Mouse (Mus musculus) CD8-positive naive resting alpha-beta T cell, adult 2 months (primary cell): ENCODE results near the gene Ugdh.
"Not testable (repeated sequence)": the region's sequence is repeated elsewhere in the genome, so short reads cannot be mapped to it uniquely, and the experiment has no call there.

Source experiments
- DNase-seq, 2 experiments: peaks; one replicate each; pipeline ENCODE4 v3.0.0; 2022; ENCODE audit warnings: low read depth in 2 of 2, low spot score in 2 of 2

Ugdh gene

DNA sequence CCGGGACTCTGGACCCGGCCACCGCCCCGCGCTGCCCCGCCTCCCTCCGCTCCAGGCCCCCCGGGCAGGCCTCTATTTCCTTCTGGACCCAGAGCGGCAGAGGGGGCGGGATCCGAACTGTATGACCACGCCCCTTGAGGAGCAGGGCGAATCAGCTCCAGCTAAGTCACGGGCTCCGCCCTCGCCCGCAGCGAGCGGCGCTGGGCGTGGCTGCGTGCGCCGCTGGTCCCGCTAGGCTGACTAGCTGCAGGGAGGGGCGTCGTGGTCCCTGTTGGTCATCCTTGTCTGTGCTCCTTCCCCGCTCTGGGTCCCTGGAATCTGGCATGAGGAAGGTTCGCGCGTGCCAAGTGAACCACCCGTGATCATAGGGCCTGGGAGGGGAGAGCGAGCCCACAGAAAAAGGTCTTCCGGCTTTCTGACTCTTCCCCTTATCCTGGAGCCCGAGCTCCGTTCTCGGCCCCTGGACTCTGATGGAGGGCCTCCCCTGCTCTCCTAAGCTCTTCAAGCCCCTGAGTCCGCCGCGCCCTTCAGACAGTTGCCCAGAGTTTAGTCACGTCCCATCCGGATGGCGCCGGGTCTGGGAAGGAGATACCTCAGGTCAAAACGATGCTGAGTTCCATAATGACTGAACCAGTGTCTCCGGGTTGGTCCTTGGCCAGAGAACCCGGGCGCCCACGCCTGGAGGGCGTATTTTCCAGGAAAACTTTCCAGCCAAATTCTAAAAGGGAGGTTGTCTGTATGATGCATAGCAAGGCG, at the start of gene Ugdh:
Ugdh (minus strand) TSS at position 144 of the 756 bp plus-strand sequence.
- DNase-seq, result peak; percentile 87 to 92

DNA sequence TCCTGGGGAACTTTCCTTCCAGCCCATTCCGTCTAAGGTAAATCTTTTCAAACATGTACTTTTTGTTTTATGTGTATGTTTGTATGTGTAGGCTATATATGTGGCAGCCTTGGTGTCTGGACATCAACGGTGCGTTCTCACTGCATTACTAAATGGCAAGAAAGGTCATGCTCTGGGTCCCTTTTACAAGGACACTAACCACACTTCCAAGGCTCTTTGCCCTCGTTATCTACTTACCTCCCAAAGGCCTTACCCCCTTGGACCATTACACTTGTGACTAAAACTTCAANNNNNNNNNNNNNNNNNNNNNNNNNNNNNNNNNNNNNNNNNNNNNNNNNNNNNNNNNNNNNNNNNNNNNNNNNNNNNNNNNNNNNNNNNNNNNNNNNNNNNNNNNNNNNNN, 47.2 kb upstream of the Ugdh start:
- no peak for DNase-seq

DNA sequence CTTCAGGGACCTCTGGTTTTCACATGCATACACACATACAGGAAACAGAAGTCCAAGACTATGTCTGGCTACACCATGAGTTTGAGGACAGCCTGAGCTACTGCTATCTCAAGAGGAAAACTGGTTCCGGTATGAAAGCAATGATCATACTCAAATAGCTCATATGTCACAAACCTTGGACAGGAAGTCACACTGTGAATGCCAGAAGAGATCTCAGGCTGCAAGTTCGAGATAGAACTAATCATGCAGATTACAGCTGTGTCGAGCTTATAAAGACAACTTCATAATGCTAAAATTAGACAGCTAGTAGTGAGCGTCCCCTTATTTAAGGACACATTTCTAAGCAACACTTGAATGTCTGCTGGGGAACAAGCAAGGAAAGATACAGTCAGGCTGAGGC, 44.8 kb upstream of the Ugdh start:
- DNase-seq, result no peak

DNA sequence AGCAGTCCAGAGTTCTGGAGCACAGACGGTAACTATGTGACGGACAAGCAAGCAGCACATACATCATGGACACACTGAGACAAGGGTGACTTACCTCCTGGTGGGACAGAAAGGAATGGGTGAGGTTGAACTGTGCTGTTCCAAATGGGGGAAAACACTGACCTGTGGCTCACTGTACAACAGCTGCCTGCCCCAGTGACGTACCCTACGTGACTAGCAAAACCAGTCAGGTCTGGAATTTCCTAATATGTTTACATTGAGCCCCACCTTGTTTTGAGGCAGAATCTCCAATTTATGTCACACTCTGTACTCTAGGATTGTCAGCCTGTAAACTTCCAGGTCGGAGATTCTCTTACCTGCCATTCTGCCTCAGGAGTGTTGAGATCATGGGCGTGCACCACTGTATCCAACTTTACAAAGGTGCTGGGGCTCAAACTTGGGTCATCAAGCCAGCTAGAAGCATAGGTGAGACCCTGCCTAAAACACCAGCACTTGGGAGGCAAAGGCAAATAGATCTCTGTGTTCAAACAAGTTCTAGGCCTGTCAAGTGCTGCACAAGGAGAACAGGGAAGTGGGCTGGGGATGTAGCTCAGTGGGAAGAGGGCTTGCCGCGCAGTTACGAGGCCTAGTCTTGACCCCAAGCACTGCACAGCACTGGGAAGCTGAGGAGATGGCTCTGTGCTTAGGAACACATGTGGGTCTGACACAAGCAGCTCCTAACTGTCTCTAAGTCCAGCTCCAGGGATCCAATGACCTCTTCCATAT, 44.1 kb upstream of the Ugdh start:
- no peak for DNase-seq

DNA sequence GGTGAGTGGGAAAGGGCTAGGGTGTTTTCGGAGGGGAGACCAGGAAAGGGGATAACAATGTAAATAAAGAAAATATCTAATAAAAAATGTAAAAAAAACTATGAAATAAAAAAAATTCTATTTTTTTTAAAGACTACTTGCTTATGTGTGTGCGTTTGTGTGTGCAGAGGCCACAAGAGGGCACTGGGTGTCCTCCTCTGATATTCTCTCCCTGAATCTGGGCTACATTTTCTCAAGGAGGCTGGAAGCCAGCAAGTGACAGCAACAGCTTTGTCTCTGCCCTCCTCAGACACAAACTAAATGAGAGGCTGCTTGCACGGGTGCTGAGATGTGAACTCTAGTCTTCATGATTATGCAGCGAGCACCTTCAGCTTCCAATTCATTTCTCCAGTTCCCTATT, 42.5 kb upstream of the Ugdh start:
- DNase-seq, result peak in 1 of 2 experiments; percentile 15

DNA sequence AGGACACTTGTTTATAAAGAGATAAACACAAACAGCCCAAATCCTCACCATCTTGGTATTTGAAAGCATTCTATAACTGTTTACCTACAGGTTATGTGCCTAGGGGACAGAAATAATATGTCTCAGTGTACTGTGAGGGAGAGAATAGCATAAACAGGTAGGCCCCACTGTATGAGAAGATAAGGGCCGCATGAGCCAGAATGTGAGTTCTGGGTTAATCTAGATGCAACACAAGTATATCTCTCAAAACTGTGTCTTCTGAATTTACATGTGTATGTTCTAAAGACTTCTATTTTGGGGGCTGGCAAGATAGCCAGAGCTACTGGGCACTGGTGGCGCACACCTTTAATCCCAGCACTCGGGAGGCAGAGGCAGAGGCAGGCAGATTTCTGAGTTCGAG, 41.0 kb upstream of the Ugdh start:
- DNase-seq, result not testable (repeated sequence)

DNA sequence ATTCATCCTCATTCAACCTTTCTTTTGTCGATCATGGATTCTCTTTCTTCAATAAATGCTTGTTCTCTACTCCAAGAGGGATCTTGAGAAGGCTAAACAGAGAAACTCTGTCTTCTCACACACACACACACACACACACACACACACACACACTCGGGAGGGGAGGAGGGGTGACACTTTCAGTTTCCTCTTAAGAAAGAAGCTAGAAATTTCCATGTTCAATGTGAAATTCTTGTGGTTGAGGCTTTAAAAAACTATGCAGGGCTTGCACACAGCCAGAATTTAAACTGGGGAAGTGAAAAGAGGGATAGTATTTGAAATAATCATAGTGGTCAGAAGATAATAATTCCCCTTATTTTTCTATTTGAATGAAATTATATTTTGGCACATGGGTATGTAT, 40.1 kb upstream of the Ugdh start:
- DNase-seq, result no peak

DNA sequence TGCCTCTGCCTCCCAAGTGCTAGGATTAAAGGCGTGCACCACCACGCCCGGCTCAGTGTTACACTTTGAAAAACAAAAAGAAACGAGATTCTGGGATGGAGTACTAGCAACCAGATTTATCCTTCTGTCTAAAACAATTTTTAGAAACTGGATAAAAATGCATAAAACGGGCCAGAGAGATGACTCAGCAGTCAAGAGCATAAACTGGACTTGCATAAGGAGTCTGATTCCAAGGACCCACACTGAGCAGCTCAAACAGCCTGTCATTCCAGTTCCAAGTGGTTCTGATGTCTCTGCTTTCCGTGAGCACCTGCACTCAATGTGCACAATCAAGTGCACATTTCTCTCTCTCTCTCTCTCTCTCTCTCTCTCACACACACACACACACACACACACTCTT, 34.0 kb upstream of the Ugdh start:
- no peak for DNase-seq

DNA sequence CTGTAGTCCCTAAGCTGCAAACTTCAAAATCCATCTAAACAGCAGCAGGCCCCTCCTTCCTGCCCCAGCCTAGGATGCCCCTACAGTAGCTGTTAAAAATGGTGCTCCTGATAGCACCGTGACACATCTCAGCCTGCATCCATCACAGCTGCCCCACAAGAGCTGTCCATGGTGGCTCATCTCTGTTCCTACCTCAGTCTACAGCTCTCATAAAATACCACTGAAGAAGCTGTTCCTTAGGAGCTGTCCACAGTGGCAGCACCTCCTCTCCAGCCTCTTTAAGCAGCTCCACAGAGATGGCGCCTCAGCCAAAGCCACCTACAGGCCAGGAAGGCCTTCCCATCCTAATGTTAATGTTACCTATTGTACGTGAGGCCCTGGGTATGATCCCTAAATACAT, 31.2 kb upstream of the Ugdh start:
- DNase-seq, result no peak

DNA sequence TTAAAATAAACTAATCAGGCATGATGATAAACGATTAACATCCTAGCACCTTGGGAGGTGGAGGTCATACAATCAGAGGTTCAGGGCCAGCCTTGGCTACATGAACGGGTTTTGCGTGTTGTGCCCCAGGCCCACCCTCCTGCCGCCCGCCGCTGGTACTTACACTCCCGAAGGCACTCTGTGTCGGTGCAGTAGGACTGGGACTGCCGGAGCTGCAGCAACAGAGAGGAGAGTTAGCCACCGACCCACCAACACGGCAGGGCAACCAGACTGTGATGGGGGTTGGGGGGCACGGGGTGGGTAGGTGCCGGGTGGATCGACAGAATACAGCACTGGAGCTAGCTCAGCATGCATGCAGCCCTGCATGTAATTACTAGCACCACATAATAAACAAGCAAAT, 24.6 kb upstream of the Ugdh start:
- no peak for DNase-seq

DNA sequence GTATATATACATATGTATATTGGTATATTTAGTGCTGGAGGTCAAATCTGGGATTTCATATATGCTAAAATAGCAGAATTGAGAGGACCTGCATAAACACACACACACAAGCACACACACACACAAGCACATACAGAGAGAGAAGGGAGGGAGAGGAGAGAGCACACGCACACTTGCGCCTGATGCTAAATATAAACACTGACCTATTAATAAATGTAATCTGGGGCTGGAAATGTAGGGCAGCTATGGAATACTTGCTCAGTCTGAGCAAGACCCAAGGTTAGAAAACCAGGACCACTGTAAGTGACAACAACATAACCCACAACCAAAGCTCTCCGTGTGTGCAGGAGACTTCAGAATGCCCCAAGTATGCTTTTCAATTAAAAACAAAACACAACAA, 23.7 kb upstream of the Ugdh start:
- no peak for DNase-seq

DNA sequence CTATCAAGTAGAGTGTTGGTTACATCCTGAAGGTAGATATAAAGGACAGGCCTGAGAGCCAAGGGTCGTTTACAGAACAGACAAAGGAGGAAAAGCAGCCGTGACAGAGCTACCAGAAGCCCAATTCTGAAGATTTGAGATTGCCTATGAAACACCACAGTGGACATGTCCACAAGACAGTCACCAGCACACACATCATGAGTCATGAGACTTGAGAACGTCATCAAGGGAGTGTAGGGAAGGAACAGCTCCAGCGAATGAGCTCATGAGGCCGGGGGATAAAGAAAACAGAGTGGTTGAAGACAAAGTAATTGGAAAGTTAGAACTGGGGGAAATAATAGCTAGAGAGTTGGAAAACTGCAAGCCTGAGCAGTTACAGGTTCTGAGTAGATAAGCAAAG, 22.1 kb upstream of the Ugdh start:
- DNase-seq, result no peak

DNA sequence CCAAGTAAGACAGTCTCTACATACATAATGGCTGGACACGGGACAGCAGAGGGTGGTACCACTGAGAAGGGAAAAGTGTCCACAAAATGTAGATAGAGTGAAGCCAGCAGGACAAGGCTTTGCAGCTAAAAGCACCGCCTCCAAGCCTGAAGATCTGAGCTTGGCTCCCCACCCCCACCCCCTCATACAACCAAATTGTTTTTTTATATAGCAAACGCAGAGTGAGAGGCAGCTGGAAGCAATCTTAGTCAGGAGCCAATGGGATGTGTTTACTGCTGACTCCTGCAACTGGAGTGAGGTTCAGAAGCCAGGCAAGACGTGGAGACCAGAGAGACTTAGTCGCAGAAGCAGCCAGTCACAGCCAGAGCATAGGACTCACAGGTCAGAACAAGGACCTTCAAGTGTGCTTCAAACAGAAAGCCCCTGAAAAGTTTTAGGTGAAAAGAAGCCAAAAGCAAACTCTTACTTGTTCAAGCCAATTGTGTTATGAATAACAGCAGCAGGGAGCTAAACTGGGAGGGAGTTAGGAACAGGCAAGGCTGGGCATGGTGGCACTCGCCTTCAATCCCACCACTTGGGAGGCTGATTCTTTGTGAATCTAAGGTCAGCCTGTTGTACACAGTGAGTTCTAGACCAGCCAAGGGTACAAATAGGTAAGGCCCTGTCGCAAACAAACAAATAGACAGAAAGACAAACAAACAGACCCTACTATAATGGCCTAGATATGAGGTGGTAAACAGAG, 21.5 kb upstream of the Ugdh start:
- no peak for DNase-seq

DNA sequence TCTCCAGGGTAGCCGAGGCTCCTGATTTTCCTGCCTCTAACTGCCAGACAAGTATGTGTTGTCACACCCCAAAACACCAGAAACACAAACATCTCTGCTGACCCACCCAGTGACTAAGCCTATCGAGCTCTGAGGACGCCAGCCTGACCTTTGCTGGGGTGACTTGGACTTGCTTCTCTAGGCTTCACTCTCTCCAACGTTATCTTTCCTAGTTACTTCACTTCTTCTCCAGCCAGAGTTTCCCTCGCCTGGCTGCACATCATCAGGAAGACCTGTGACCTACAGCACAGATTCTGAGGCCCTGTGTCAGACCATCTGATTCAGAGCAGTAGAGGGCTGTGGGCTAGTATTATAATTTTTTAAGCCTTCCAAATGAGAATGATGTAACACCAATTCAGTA, 19.0 kb upstream of the Ugdh start:
- no peak for DNase-seq

DNA sequence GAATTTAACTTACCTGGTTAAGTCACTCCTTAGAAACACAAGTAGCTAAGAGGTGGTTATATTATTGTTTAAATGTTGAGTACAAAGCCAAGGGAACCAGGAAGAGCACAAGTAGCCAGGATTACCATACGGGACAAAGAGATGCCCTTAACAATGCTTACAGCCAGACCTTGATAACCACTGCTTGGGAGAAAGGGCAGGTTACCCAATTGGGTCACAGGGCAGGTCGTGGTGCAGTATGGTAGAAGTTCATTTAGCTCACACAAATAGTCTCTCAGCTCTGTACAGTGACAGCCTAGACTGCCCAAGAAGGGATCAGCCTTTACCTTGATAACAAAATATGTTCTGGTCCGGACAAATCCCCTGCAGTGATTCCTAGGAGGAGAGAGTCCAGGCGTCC, 13.2 kb upstream of the Ugdh start:
- no peak for DNase-seq

DNA sequence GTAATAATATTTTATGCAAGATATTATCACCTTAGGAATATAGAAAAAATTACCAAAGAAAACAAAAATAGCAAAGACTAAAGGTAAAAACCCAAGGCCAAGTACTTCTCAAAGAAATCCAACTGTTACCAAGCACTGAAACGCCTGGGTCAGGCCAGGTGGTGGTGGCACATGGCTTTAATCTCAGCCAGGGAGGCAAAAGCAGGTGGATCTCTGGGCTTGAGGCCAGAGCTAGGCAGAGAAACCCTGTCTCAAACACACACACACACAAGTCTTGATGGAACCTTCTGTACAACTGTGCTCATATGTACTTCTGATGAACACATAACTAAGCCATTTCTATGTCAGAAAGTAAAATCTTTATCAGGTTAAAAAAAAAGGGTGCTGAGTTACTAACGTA, 12.1 kb upstream of the Ugdh start:
- DNase-seq, result no peak

DNA sequence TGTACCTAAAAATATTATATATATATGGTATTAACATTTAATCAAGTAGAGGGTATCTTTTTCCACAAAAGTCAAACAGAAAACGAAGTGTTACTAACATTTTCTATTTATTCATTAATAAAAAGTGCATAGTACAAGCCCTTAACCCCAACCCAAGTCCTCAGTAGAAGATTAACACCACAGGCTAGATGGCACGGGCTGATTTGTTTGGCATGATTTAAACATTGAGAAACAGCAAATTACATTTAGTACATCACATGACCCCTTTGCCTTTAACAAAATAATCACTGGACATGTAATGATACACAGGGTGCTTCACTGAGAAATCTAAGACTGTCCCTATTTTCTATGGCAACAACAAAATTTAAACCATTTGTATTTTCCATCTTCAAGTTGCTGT, 11.0 kb upstream of the Ugdh start:
- no peak for DNase-seq

DNA sequence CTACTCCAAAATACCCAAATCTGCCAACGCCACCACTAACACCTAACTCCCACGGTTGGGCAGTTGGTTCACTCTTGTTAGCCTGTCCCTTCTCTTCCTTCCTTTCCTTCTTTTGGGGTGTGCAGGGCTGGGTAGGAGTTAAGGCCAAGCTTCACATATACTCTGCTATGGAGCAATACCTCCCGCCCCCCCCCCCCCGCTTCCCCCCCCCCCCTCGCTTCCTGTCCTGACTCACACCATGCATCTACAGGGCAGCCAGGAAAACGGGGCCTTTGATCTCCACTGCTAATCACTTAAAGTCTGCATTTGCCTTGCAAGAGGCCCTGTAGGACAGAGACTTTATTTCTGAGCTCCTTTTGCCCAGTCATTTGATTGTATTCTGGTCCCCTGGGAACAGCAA, 9.2 kb upstream of the Ugdh start:
- DNase-seq, result no peak

DNA sequence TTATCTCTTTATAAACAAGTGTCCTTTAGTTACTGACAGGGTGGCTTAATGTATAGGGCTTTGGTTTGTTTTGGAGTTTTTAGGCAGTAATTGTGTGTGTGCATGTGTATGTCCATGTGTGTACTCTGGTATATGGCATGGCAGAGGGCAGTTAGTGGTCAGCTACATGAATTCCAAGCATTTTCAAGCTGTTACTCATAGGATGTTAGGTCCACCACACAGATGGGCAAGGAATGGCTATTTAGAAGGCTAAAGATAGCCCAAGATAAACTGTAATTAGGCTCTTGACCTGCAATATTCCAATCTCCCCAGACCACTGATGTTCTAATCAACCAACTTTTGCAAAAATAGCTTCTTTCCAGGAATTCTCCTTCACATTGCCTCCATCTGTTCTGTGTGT, 2.3 kb upstream of the Ugdh start:
- DNase-seq, result no peak

DNA sequence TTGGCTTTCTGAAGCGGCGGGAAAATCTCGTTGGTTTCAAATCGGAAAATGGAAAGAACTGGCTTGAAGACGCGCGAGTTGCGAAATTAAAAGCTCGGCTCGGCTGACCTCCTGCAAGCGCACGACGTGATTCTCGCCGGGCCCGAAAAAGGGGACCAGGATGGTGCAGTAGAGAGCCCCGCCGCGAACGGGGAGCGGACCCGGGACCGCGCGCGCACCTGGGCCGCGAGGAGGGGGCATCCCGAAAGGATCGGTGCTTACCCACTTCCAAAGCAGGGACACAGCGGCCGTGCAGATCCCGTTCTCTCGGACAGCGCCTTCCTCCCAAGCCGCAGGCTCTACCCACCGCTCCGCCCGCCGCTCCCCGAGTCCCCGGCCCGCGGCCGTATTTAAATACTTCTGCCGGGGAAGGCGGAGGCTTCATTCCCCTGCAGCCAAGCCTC, 365 bp downstream of the Ugdh start:
- peak in 1 of 2 experiments; percentile 4 for DNase-seq

DNA sequence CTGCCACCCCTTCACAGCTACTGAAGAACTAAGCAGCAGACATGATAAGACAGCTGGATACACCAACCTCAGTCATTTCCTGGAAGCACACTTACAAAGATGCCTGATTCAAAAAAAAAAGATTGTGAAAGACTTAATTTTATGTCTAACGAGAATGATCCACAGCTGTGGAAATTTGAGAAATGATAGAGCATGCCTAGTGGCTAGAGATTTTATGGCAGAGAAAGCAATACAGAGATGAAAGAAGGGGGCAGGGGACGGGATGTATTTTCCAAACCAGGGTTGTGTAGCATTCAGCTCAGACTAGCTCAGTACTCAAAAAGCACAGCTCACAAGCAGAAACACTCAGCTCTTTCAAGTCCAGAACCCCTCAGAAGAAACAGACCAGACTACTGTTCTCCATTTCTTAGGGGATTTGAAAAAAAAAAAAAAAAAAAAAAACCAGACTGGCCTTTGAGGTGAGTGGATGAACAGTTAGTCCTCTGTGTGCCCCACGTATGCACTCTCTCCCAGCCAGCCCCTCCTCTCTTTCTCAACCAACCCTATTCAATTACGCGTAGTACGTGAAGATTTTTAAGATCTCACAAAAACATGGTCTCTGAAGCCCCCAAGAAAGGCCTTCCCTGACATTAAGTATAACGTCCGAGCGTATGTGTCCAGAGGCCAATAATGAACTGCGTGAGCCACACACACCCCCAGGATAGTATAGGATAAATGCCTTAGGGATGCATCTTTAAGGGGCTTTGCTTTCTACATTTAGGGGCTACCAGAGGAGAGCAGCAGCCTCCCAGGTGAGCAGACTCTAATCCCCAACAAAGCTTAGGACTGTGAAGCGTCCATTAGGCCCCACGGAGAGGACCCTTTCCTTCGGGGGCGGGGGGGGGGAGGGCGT, 1.0 kb downstream of the Ugdh start:
- DNase-seq, result peak in 1 of 2 experiments; percentile 3
